Mouse (Mus musculus) adrenal gland, postnatal 36 days (tissue): ENCODE measurements around the gene Arl4d. TPM values are rescaled to one million over a fixed set of nuclear protein-coding genes. Genes with fewer than 3 reads are reported as not detected.

ENCODE experiments used
- total RNA-seq, 2 experiments: library from RNA; stranded (reverse); gene quantifications; 2 replicates each; pipeline ENCODE4 v1.2.3; 2021

Arl4d gene
- total RNA-seq, 2 experiments from 2014 or later, result 11.4 to 12.5 TPM

Other genes starting within 250 kb of the Arl4d start
- 10 to 100 TPM; 30.1 to 35.2 TPM for gene Aarsd1, start 247.9 kb upstream of the Arl4d start, total RNA-seq
- gene Gm27029, start 240.7 kb upstream of the Arl4d start, total RNA-seq, result 1 to 10 TPM; 2.6 to 5.6 TPM
- 10 to 100 TPM; 24.1 to 26.7 TPM for gene Rundc1, start 240.5 kb upstream of the Arl4d start, total RNA-seq
- 1 to 10 TPM; 2.6 to 3.4 TPM for gene Ptges3l, start 240.2 kb upstream of the Arl4d start, total RNA-seq
- gene Rpl27, start 223.2 kb upstream of the Arl4d start, total RNA-seq, result 10 to 100 TPM; 77.7 to 94.3 TPM
- 10 to 100 TPM; 39.1 to 41.8 TPM for gene Ifi35, start 217.1 kb upstream of the Arl4d start, total RNA-seq
- gene Rnd2, start 200.5 kb upstream of the Arl4d start, total RNA-seq, result 10 to 100 TPM; 10.2 to 11.6 TPM
- 100 to 1,000 TPM; 123 to 141 TPM for gene Vat1, start 199.3 kb upstream of the Arl4d start, total RNA-seq
- gene Brca1, start 113.6 kb upstream of the Arl4d start, total RNA-seq, result 1 to 10 TPM; 2.4 to 2.9 TPM
- 100 to 1,000 TPM; 128 to 134 TPM for gene Nbr1, start 113.4 kb upstream of the Arl4d start, total RNA-seq
- 10 to 100 TPM; 10.9 to 11.1 TPM for gene Tmem106a, start 83.3 kb upstream of the Arl4d start, total RNA-seq
- not detected for gene Gm11634, start 66.3 kb upstream of the Arl4d start, total RNA-seq
- gene Rdm1, start 38.3 kb upstream of the Arl4d start, total RNA-seq, result 10 to 100 TPM; 24.0 to 31.6 TPM
- 10 to 100 TPM; 23.9 to 25.7 TPM for gene Dhx8, start 67.4 kb downstream of the Arl4d start, total RNA-seq
- gene Etv4, start 119.8 kb downstream of the Arl4d start, total RNA-seq, result 1 to 10 TPM; 1.2 to 3.0 TPM
- 1 to 10 TPM; 3.6 to 6.0 TPM for gene Meox1, start 228.8 kb downstream of the Arl4d start, total RNA-seq